Mouse (Mus musculus) heart, postnatal 0 days (tissue): ENCODE data around the gene Szrd1. TPM values are rescaled to one million over a fixed set of nuclear protein-coding genes. Genes with fewer than 3 reads are reported as not detected.
"Not testable (repeated sequence)": the region's sequence is repeated elsewhere in the genome, so short reads cannot be mapped to it uniquely, and the experiment has no call there.

Experiments used
- ATAC-seq: fragments of 200-750 bp; cut with Nextera tagmentation; 2 replicates; pipeline ENCODE4 v1.8.0; 2017; ENCODE audit warnings: low read depth, moderate number of reproducible peaks, moderate library complexity; ENCODE audit not compliant: insufficient read depth
- DNase-seq: peaks from one replicate; pipeline ENCODE4 v3.0.0-alpha.2; 2016; ENCODE audit warnings: low spot score
- H3K27ac ChIP-seq: fragments of 300-500 bp; sonication (generic); 2 replicates; pipeline ENCODE4 v1.5.1; 2014; ENCODE audit warnings: low read depth, mild to moderate bottlenecking
- H3K27me3 ChIP-seq: fragments of 300-500 bp; sonication (generic); 2 replicates; pipeline ENCODE4 v1.6.1; 2014; ENCODE audit warnings: low read length, mixed read lengths; ENCODE audit not compliant: control insufficient read depth, insufficient read depth
- H3K36me3 ChIP-seq: fragments of 300-500 bp; sonication (generic); replicated peaks from 2 replicates; pipeline ENCODE4 v1.6.1; 2014; ENCODE audit warnings: low read length, mixed read lengths; ENCODE audit not compliant: control insufficient read depth, insufficient read depth
- H3K4me1 ChIP-seq: fragments of 300-500 bp; sonication (generic); 2 replicates; pipeline ENCODE4 v1.6.1; 2014; ENCODE audit warnings: antibody characterized with exemption; ENCODE audit not compliant: control insufficient read depth, insufficient read depth
- H3K4me2 ChIP-seq: fragments of 300-500 bp; sonication (generic); 2 replicates; pipeline ENCODE4 v1.6.1; 2014; ENCODE audit warnings: low read depth, mild to moderate bottlenecking, low read length, moderate library complexity
- H3K4me3 ChIP-seq: fragments of 300-500 bp; sonication (generic); 2 replicates; pipeline ENCODE4 v1.5.1; 2014; ENCODE audit warnings: low read depth, low read length
- H3K9ac ChIP-seq: fragments of 300-500 bp; sonication (generic); replicated peaks from 2 replicates; pipeline ENCODE4 v1.6.1; 2014; ENCODE audit warnings: low read depth, low read length, mixed read lengths
- H3K9me3 ChIP-seq: fragments of 300-500 bp; sonication (generic); replicated peaks from 2 replicates; pipeline ENCODE4 v1.6.1; 2016; ENCODE audit warnings: low read length; ENCODE audit not compliant: control insufficient read depth
- CTCF ChIP-seq: IDR thresholded peaks from 2 replicates; pipeline ENCODE4 v1.5.1; 2016; ENCODE audit warnings: antibody characterized with exemption, control low read depth, low read depth
- EP300 ChIP-seq: IDR thresholded peaks from 2 replicates; pipeline ENCODE4 v1.6.1; 2016; ENCODE audit warnings: antibody characterized with exemption, low read depth
- WGBS: fragments of 180-500 bp; shearing (Covaris S2); extraction: QIAGEN DNeasy Blood & Tissue Kit; methylation state at CpG from one replicate; pipeline ENCODE4 v1.1.7; 2014; 5-methylcytosine and 5-hydroxymethylcytosine counted together
- polyA plus RNA-seq: library from polyadenylated mRNA; unstranded; fragments of >200 nt; fragmentation: Nextera tagmentation; extraction: Ambion mirVana; gene quantifications from 2 replicates; pipeline ENCODE4 v1.2.1, GENCODE M21; 2015
- total RNA-seq: library from RNA; depleted of rRNA; stranded (reverse); fragments of >200 nt; gene quantifications from 2 replicates; pipeline ENCODE4 v1.2.3, GENCODE M21; 2014; ENCODE audit warnings: low replicate concordance

Gene Szrd1
- total and polyA plus RNA-seq, 2 experiments from 2014 or later: 19.4 to 73.8 TPM

- H3K9me3 ChIP-seq, DNase-seq, ATAC-seq, H3K4me2 ChIP-seq, H3K27me3 ChIP-seq, H3K9ac ChIP-seq, H3K36me3 ChIP-seq, H3K27ac ChIP-seq, H3K4me3 ChIP-seq: not testable (repeated sequence)
- peak; percentile 11; the same call in 1 of the 2 replicates for TF ChIP-seq CTCF
- peaks cover 43% of the 10 kb centered on the region for H3K4me1 ChIP-seq
- WGBS: 81% methylated on average over 2 of the region's 3 CpGs
These were observed 1.8 kb downstream of the Szrd1 start for GRCm38 (mm10) chr4:141137740-141138139.

- ATAC-seq (no peak), DNase-seq (no peak)
- Histone ChIP-seq H3K27me3 (no peaks in the 10 kb centered on the region), H3K36me3 (no peaks in the 10 kb centered on the region), H3K4me1 (peaks cover 59% of the 10 kb centered on the region), H3K27ac (no peak overlapping the region), H3K4me3 (no peak overlapping the region), H3K9ac (no peak overlapping the region), H3K4me2 (no peak overlapping the region), H3K9me3 (no peaks in the 10 kb centered on the region)
- WGBS: 74% methylated on average over 7 of the region's 7 CpGs
- TF ChIP-seq CTCF (no peak), EP300 (no peak)
These were observed 3.4 kb downstream of the Szrd1 start for GRCm38 (mm10) chr4:141136126-141136525.

- Histone ChIP-seq H3K9ac (0 out of 2 replicates have a peak overlapping the region, but pooled peaks have one; percentile 5), H3K4me3 (no peak overlapping the region), H3K27ac (peak overlapping the region; percentile 56), H3K27me3 (no peaks in the 10 kb centered on the region), H3K36me3 (no peaks in the 10 kb centered on the region), H3K9me3 (no peaks in the 10 kb centered on the region), H3K4me2 (peak overlapping the region; percentile 18; the same call in 1 of the 2 replicates), H3K4me1 (peaks cover 60% of the 10 kb centered on the region)
- ATAC-seq: no peak
- TF ChIP-seq EP300 (no peak), CTCF (no peak)
- 55% methylated on average over 20 of the region's 20 CpGs for WGBS
- peak; percentile 27 for DNase-seq
These were observed 4.6 kb downstream of the Szrd1 start for GRCm38 (mm10) chr4:141134751-141135530.

GRCm38 (mm10) chr4:141134031-141134441 lies 5.5 kb downstream of the Szrd1 start:
- Histone ChIP-seq H3K9ac (no peak overlapping the region), H3K4me2 (no peak overlapping the region)
- 51% methylated on average over 8 of the region's 8 CpGs for WGBS

GRCm38 (mm10) chr4:141133227-141133626 lies 6.3 kb downstream of the Szrd1 start:
- Histone ChIP-seq H3K27me3 (no peaks in the 10 kb centered on the region), H3K4me2 (no peak overlapping the region), H3K9me3 (no peaks in the 10 kb centered on the region), H3K36me3 (no peaks in the 10 kb centered on the region), H3K27ac (peak overlapping the region; percentile 30), H3K4me1 (peaks cover 59% of the 10 kb centered on the region), H3K9ac (no peak overlapping the region), H3K4me3 (no peak overlapping the region)
- WGBS: 43% methylated on average over 8 of the region's 8 CpGs
- TF ChIP-seq EP300 (no peak), CTCF (no peak)
- ATAC-seq (no peak), DNase-seq (no peak)

More at GRCm38 (mm10) chr4:141134031-141134441, 5.5 kb downstream of the Szrd1 start:
- Histone ChIP-seq H3K27me3 (no peaks in the 10 kb centered on the region), H3K4me1 (peaks cover 60% of the 10 kb centered on the region), H3K27ac (peak overlapping the region; percentile 56), H3K36me3 (no peaks in the 10 kb centered on the region), H3K4me3 (no peak overlapping the region), H3K9me3 (no peaks in the 10 kb centered on the region)
- DNase-seq (no peak), ATAC-seq (no peak)
- TF ChIP-seq EP300 (no peak), CTCF (no peak)

GRCm38 (mm10) chr4:141132191-141132590 lies 7.4 kb downstream of the Szrd1 start:
- Histone ChIP-seq H3K9ac (no peak overlapping the region), H3K4me3 (no peak overlapping the region), H3K4me1 (peaks cover 52% of the 10 kb centered on the region), H3K27me3 (no peaks in the 10 kb centered on the region), H3K36me3 (no peaks in the 10 kb centered on the region), H3K9me3 (no peaks in the 10 kb centered on the region), H3K27ac (no peak overlapping the region), H3K4me2 (no peak overlapping the region)
- TF ChIP-seq CTCF: no peak
- no peak for TF ChIP-seq EP300
- ATAC-seq: no peak
- WGBS: 60% methylated on average over 8 of the region's 8 CpGs
- no peak for DNase-seq
